Mouse (Mus musculus) lung, adult 2 months (tissue): ENCODE results near the gene Immp2l.

Experiments used
- CTCF ChIP-seq: fragments of 200-500 bp; IDR thresholded peaks from 2 replicates; pipeline ENCODE4 v1.5.1; 2011; ENCODE audit warnings: mild to moderate bottlenecking, low read length, control low read depth; ENCODE audit not compliant: insufficient read depth
- POLR2A ChIP-seq: fragments of 200-500 bp; IDR thresholded peaks from 2 replicates; pipeline ENCODE4 v1.6.1; 2011; ENCODE audit warnings: low read depth, mild to moderate bottlenecking, control low read depth, low read length, borderline replicate concordance; ENCODE audit errors: extremely low read depth

GRCm38 (mm10) chr12:41322018-41322417 lies 298.1 kb downstream of the Immp2l start:
- TF ChIP-seq CTCF: no peak
- no peak for TF ChIP-seq POLR2A
